Mouse (Mus musculus) left cerebral cortex, adult 2 months (tissue): ENCODE results near the gene Tmem223. TPM values are rescaled to one million over a fixed set of nuclear protein-coding genes. Genes with fewer than 3 reads are reported as not detected.
A peak's percentile ranks its signal among the peaks of the same experiment; 100 is the strongest.

ENCODE experiments used
- DNase-seq, 2 experiments: peaks; one replicate each; pipeline ENCODE4 v3.0.0; 2021 to 2022; ENCODE audit warnings: low spot score in 2 of 2, mixed read lengths in 1 of 2; ENCODE audit errors: extremely low spot score in 1 of 2
- H3K27ac ChIP-seq: fragments of 200-600 bp; 2 replicates; pipeline ENCODE4 v1.8.1; 2022
- H3K4me3 ChIP-seq: fragments of 200-600 bp; 2 replicates; pipeline ENCODE4 v1.8.1; 2022
- CTCF ChIP-seq: fragments of 200-600 bp; IDR thresholded peaks from 2 replicates; pipeline ENCODE4 v1.8.1; 2022; ENCODE audit warnings: antibody characterized with exemption, mild to moderate bottlenecking, moderate library complexity
- intact Hi-C: fragments of 180-260 bp; cut with DNase I; formaldehyde crosslinking; loops from one replicate; pipeline ENCODE4 v1.15.1; 2025
- total RNA-seq, 2 experiments: library from RNA; stranded (reverse); gene quantifications; 2 replicates each; pipeline ENCODE4 v1.2.3; 2021

The Tmem223 gene
- total RNA-seq, 2 experiments from 2014 or later, result 63.8 to 66.8 TPM

DNA sequence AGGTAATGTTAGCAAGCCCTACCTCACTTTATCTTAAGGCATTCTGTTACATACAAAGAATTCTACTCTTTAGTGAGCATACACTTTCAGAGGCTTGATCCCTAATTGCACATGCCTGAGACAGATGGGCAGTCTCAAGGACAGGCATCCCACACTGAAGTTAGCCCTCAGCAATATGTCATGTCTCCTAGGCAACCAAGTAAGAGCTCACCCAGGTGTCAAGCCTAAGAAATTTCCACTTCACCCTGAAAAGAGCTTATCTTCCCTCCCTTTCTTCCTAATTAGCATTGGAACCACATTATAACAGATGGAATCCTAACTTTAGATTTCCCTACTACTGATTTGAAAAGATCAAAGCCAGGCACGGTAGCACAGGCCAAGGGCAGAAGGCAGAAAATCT is 18.4 kb downstream of the Tmem223 start:
- no peak for TF ChIP-seq CTCF
- H3K27ac ChIP-seq, result peak overlapping the region; percentile 86
- no peak for DNase-seq
- intact Hi-C loops, result no loop called here
- no peak overlapping the region for H3K4me3 ChIP-seq

DNA sequence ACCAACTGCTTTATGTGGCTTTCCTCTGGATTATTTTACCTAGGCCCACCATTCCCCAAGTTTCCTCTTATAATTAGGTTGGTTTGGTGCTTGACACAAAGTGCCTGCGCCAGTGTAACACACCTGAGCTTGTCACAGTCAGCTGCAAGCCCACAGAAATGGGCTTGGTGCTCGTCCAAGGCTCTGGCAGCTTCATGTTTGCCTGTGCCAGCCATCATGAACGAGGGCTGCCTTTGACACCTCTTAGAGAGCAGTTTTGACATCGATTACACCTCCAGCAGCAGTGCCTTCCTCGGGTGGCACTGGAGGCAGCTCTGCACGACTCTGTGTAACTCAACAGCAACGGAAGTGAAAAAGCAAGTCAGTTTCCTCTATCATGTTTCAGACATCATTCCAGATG is 19.4 kb downstream of the Tmem223 start:
- no peak for DNase-seq
- Histone ChIP-seq H3K27ac (peak overlapping the region; percentile 86), H3K4me3 (no peak overlapping the region)
- no peak for TF ChIP-seq CTCF
- intact Hi-C loops, result no loop called here

DNA sequence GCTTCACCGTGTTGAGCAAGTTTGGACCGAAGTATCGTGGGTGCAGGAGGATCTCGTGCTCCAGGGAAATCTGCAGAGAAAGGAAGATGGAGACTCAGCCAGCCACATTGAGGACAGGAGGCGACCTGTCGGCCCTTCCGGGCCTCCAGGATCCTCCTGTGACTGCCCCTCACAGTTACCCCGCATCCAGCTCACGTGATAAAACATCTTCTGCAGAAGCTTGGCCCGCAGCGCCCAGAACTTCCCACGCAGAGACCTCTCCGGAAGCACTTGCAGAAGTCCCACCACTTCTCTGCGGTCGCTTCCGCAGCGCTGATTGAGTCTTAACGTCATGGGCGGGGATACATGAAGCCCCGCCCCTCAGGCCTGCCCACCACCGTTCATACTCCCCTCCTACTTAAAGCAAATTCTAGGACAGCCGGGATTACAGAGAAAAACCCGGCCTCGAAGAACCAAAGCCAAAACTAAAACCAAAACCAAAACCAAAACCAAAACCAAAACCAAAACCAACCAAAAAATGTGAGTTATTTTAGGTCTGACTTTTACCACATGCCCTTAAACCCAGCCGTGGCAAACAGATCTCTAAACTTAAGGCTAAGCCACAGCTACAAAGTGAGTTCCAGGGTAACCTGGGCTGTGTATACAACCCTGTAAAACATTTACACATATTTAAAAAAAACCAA is 27.6 kb downstream of the Tmem223 start, which contains the start of gene Polr2g:
Gene Polr2g, minus strand, starts transcription at position 314 of the 683 bp plus-strand sequence.
- no peak for TF ChIP-seq CTCF
- peak within 1 kb of the TSS; percentile 86 for H3K27ac ChIP-seq
- intact Hi-C loops, result loop anchor here (1.0 kb wide), 1 partner anchor 21 kb away; the partner anchor contains the start of gene Ttc9c

DNA sequence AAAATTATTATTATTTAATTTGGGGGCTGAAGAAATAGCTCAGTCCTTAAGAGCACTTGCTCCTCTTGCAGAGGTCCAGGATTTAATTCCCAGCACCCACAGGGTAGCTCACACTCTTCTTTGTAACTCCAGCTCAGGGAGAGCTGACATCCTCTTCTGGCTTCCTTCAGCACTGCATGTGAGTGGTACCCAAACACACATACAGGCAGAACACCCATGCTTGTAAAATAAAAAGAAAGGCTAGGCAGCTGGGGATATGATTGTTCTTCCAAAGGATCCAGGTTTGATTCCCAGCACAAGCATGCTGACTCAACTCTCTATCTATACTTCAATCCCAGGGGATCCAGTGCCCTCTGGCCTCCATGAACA is 28.1 kb downstream of the Tmem223 start:
- peak overlapping the region; percentile 69 for H3K27ac ChIP-seq
- peak overlapping the region; percentile 70 for H3K4me3 ChIP-seq
- intact Hi-C loops, result loop anchor here (1.0 kb wide), 1 partner anchor 20 kb away; the partner anchor contains the start of gene Ttc9c
- no peak for DNase-seq
- TF ChIP-seq CTCF, result no peak; the same call in 1 of the 2 replicates

More for the DNA sequence above, 27.6 kb downstream of the Tmem223 start, which contains the start of gene Polr2g:
- DNase-seq, result peak; percentile 84 to 90
- peak within 1 kb of the TSS; percentile 70 for H3K4me3 ChIP-seq

- DNase-seq, result peak; percentile 90 to 93
- intact Hi-C loops, result loop anchor here (1.0 kb wide), 1 partner anchor 17 kb away; the partner anchor contains the start of gene Ttc9c
- H3K27ac ChIP-seq, result peak within 1 kb of the TSS; percentile 82
- no peak for TF ChIP-seq CTCF
- peak within 1 kb of the TSS; percentile 51 for H3K4me3 ChIP-seq
These were observed 31.5 kb downstream of the Tmem223 start, which contains the start of gene Zbtb3 for GRCm38 (mm10) chr19:8802130-8802821. Zbtb3 (plus strand) TSS chr19:8802555.

- TF ChIP-seq CTCF, result no peak
- H3K4me3 ChIP-seq, result no peak overlapping the region
- DNase-seq, result no peak
- intact Hi-C loops, result no loop called here
- H3K27ac ChIP-seq, result no peak overlapping the region
These were observed 32.5 kb downstream of the Tmem223 start for GRCm38 (mm10) chr19:8803204-8803780.

- Histone ChIP-seq H3K27ac (no peak overlapping the region), H3K4me3 (no peak overlapping the region)
- no peak for TF ChIP-seq CTCF
- intact Hi-C loops, result no loop called here
- no peak for DNase-seq
These were observed 33.3 kb downstream of the Tmem223 start for GRCm38 (mm10) chr19:8803879-8804660.

- no peak for DNase-seq
- intact Hi-C loops, result no loop called here
- no peak for TF ChIP-seq CTCF
- Histone ChIP-seq H3K4me3 (no peak overlapping the region), H3K27ac (no peak overlapping the region)
These were observed 36.0 kb downstream of the Tmem223 start for GRCm38 (mm10) chr19:8806810-8807209.

GRCm38 (mm10) chr19:8815812-8816211 is 45.0 kb downstream of the Tmem223 start:
- peak; percentile 19 for TF ChIP-seq CTCF
- Histone ChIP-seq H3K4me3 (no peak overlapping the region), H3K27ac (no peak overlapping the region)
- intact Hi-C loops, result loop anchor here (5.0 kb wide), 1 partner anchor 249 kb away; no protein-coding TSS in a partner anchor
- no peak for DNase-seq

GRCm38 (mm10) chr19:8817001-8817400 is 46.2 kb downstream of the Tmem223 start:
- H3K4me3 ChIP-seq, result no peak overlapping the region
- intact Hi-C loops, result loop anchor here (5.0 kb wide), 1 partner anchor 250 kb away; no protein-coding TSS in a partner anchor

GRCm38 (mm10) chr19:8818301-8818798 is 47.6 kb downstream of the Tmem223 start:
- intact Hi-C loops, result loop anchor here (2.0 to 5.0 kb wide), 2 partner anchors 44 to 251 kb away; partner anchors contain the start of gene Tmem179b
- no peak for TF ChIP-seq CTCF
- DNase-seq, result no peak
- peak overlapping the region; percentile 84 for H3K27ac ChIP-seq
- peak overlapping the region; percentile 71 for H3K4me3 ChIP-seq

More at GRCm38 (mm10) chr19:8817001-8817400, 46.2 kb downstream of the Tmem223 start:
- no peak for TF ChIP-seq CTCF
- no peak for DNase-seq
- H3K27ac ChIP-seq, result no peak overlapping the region
